Mouse (Mus musculus): Measurements from ENCODE around the gene Ppp2r5b.

GRCm38 (mm10) chr19:6284502-6284901 is 48.8 kb upstream of the Ppp2r5b start:
- no peak for TF ChIP-seq BHLHE40 (IDR thresholded peaks at IDR 0.05; ENCODE audit: low read depth, low read length)
- no peak for TF ChIP-seq MAFK (IDR thresholded peaks at IDR 0.05; ENCODE audit: insufficient replicate concordance, low read length)
- no peak for TF ChIP-seq CTCF (conservative IDR thresholded peaks at IDR 0.05 in 1 of 2, IDR thresholded peaks at IDR 0.05 in 1 of 2; ENCODE audit: low read depth in 2 of 2, low read length in 2 of 2)
- TF ChIP-seq SMC3 (IDR thresholded peaks at IDR 0.05; ENCODE audit: low read depth, low read length) = no peak
